Mouse (Mus musculus) limb, embryonic 15.5 days (tissue): Measurements from ENCODE around the gene Btbd35f29. TPM values are rescaled to one million over a fixed set of nuclear protein-coding genes. Genes with fewer than 3 reads are reported as not detected.
A peak's percentile ranks its signal among the peaks of the same experiment; 100 is the strongest.
"Not testable (repeated sequence)": the region's sequence is repeated elsewhere in the genome, so short reads cannot be mapped to it uniquely, and the experiment has no call there.

Source experiments
- ATAC-seq: fragments of 200-750 bp; cut with Nextera tagmentation; 2 replicates; pipeline ENCODE4 v1.8.0; 2017; ENCODE audit warnings: low read depth, moderate TSS enrichment; ENCODE audit not compliant: insufficient number of reproducible peaks, low FRiP score, low TSS enrichment
- H3K27ac ChIP-seq: fragments of 300-500 bp; sonication (generic); 2 replicates; pipeline ENCODE4 v1.5.1; 2015; ENCODE audit warnings: moderate library complexity, mild to moderate bottlenecking, inconsistent platforms
- H3K27me3 ChIP-seq: fragments of 300-500 bp; sonication (generic); 2 replicates; pipeline ENCODE4 v1.6.1; 2015; ENCODE audit warnings: inconsistent platforms
- H3K36me3 ChIP-seq: fragments of 300-500 bp; sonication (generic); 2 replicates; pipeline ENCODE4 v1.6.1; 2015; ENCODE audit warnings: inconsistent platforms
- H3K4me1 ChIP-seq: fragments of 300-500 bp; sonication (generic); 2 replicates; pipeline ENCODE4 v1.6.1; 2015; ENCODE audit warnings: inconsistent platforms
- H3K4me2 ChIP-seq: fragments of 300-500 bp; sonication (generic); 2 replicates; pipeline ENCODE4 v1.6.1; 2015; ENCODE audit warnings: mild to moderate bottlenecking, inconsistent platforms
- H3K4me3 ChIP-seq: fragments of 300-500 bp; sonication (generic); 2 replicates; pipeline ENCODE4 v1.5.1; 2015; ENCODE audit warnings: mild to moderate bottlenecking, inconsistent platforms
- H3K9ac ChIP-seq: fragments of 300-500 bp; sonication (generic); 2 replicates; pipeline ENCODE4 v1.6.1; 2015; ENCODE audit warnings: inconsistent platforms
- H3K9me3 ChIP-seq: fragments of 300-500 bp; sonication (generic); 2 replicates; pipeline ENCODE4 v1.6.1; 2016; ENCODE audit warnings: inconsistent platforms
- WGBS: fragments of 180-500 bp; shearing (Covaris S2); methylation state at CpG from one replicate; pipeline ENCODE4 v1.1.7; 2015; 5-methylcytosine and 5-hydroxymethylcytosine counted together
- polyA plus RNA-seq: library from polyadenylated mRNA; unstranded; fragments of >200 nt; fragmentation: Nextera tagmentation; extraction: Ambion mirVana; gene quantifications from 2 replicates; pipeline ENCODE4 v1.2.1, GENCODE M21; 2015

Btbd35f29 gene
- not detected in 2 replicates for polyA plus RNA-seq

- WGBS: no CpG with 5 or more reads among the region's 4 CpGs
- ATAC-seq: not testable (repeated sequence)
Measured at GRCm38 (mm10) chrX:31117374-31117773, at the start of gene Btbd35f29. Gene Btbd35f29 (plus strand): TSS chrX:31117674.

GRCm38 (mm10) chrX:31141416-31141815, 23.9 kb downstream of the Btbd35f29 start:
- WGBS: 78% methylated on average over 2 of the region's 2 CpGs
- H3K4me1 ChIP-seq, H3K4me2 ChIP-seq, H3K36me3 ChIP-seq, H3K27ac ChIP-seq, H3K4me3 ChIP-seq, H3K9ac ChIP-seq, ATAC-seq, H3K27me3 ChIP-seq, H3K9me3 ChIP-seq: not testable (repeated sequence)

More at GRCm38 (mm10) chrX:31117374-31117773, at the start of gene Btbd35f29:
- not testable (repeated sequence) for H3K4me2 ChIP-seq, H3K36me3 ChIP-seq, H3K9ac ChIP-seq, H3K27ac ChIP-seq, H3K27me3 ChIP-seq, H3K4me1 ChIP-seq, H3K4me3 ChIP-seq, H3K9me3 ChIP-seq

DNA sequence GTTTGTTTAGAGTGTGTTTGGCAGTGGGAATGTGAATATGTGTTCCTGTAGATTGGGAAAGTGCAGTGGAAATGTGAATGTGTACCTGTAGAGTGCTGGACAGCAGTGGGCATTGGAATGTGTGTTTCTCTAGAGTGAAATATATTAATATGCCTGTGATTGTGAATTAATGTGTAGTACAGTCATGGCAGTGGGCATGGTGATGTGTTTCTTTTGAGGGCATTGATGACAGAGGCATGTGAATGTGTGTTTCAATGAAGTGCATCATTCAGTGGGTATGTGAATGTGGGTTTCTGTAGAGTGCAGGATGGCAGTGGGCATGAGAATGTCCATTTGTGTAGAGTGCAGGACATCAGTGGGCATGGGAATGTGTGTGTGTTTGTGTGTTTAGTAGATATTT, 27.7 kb downstream of the Btbd35f29 start:
- not testable (repeated sequence) for ATAC-seq, H3K9me3 ChIP-seq, H3K4me3 ChIP-seq, H3K27me3 ChIP-seq, H3K27ac ChIP-seq, H3K36me3 ChIP-seq, H3K9ac ChIP-seq, H3K4me2 ChIP-seq, H3K4me1 ChIP-seq

GRCm38 (mm10) chrX:31145835-31146234, 28.4 kb downstream of the Btbd35f29 start:
- not testable (repeated sequence) for ATAC-seq, H3K9ac ChIP-seq, H3K36me3 ChIP-seq, H3K9me3 ChIP-seq, H3K4me3 ChIP-seq, H3K4me2 ChIP-seq, H3K27me3 ChIP-seq, H3K4me1 ChIP-seq, H3K27ac ChIP-seq
- WGBS: 79% methylated on average over 1 of the region's 1 CpGs

- H3K4me2 ChIP-seq, H3K4me3 ChIP-seq, H3K36me3 ChIP-seq, H3K4me1 ChIP-seq, ATAC-seq, H3K27me3 ChIP-seq, H3K27ac ChIP-seq, H3K9ac ChIP-seq: not testable (repeated sequence)
- 78% methylated on average over 2 of the region's 2 CpGs for WGBS
- H3K9me3 ChIP-seq: peaks cover 20% of the 10 kb centered on the region
Measured at GRCm38 (mm10) chrX:31158534-31159085, 41.1 kb downstream of the Btbd35f29 start.

- WGBS: 62% methylated on average over 2 of the region's 2 CpGs
Measured at GRCm38 (mm10) chrX:31159450-31160322, 42.2 kb downstream of the Btbd35f29 start.

DNA sequence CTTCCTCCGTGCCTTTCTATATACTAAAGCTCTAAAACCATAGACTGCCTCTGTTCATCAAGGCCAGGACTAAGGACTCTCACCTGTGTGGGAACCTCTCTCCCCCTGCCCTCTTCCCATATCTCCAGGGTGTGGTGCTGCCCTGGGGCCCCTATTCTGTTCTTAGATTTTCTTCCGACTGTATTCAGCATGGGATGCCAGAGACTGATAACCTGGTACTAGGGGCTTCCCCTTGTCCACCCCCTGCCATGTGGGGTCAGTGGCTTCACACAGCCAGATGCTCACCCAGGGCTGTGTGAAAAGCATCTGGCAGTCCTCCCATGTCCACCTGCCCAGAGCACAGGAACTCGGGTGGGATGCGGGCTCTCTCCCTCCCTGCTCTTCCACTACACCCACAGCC, 43.1 kb downstream of the Btbd35f29 start:
- H3K4me3 ChIP-seq, H3K36me3 ChIP-seq, H3K4me1 ChIP-seq, H3K4me2 ChIP-seq, H3K27ac ChIP-seq, H3K27me3 ChIP-seq, H3K9ac ChIP-seq: not testable (repeated sequence)
- 0 out of 2 replicates have a peak, but pooled peaks have one; percentile 63 for ATAC-seq
- WGBS: 81% methylated on average over 4 of the region's 4 CpGs
- H3K9me3 ChIP-seq: peaks cover 20% of the 10 kb centered on the region

More at GRCm38 (mm10) chrX:31159450-31160322, 42.2 kb downstream of the Btbd35f29 start:
- not testable (repeated sequence) for H3K36me3 ChIP-seq, H3K9ac ChIP-seq, H3K4me3 ChIP-seq, H3K27me3 ChIP-seq, H3K4me1 ChIP-seq, ATAC-seq, H3K4me2 ChIP-seq, H3K27ac ChIP-seq
- peaks cover 20% of the 10 kb centered on the region for H3K9me3 ChIP-seq

DNA sequence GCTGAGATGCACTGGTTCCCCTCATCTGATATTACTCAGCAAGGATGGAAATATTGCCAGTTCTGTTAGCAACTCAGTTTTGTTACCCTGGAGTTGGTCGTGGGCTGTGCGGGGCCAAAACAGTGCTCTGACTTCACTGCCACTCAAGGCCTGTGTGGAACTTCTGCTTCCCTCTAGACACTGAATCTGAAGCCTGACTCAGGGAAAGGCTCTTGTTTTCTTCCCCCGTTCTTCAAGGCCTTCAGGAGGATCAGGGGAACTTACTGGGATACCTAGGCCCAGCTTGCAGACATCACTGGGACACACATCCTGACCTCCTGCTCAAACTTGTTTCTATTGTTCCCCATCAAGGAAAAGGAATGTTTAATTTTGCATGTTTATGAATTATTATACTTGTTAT, 45.2 kb downstream of the Btbd35f29 start:
- H3K36me3 ChIP-seq, H3K27ac ChIP-seq, H3K9ac ChIP-seq, H3K4me2 ChIP-seq, H3K27me3 ChIP-seq, ATAC-seq, H3K4me3 ChIP-seq, H3K4me1 ChIP-seq: not testable (repeated sequence)
- H3K9me3 ChIP-seq: peaks cover 20% of the 10 kb centered on the region
- WGBS: 80% methylated on average over 3 of the region's 3 CpGs

- not testable (repeated sequence) for H3K4me1 ChIP-seq, H3K27me3 ChIP-seq, H3K27ac ChIP-seq, ATAC-seq, H3K9ac ChIP-seq, H3K4me2 ChIP-seq, H3K36me3 ChIP-seq, H3K4me3 ChIP-seq
- 89% methylated on average over 3 of the region's 3 CpGs for WGBS
- H3K9me3 ChIP-seq: peaks cover 11% of the 10 kb centered on the region
Measured at GRCm38 (mm10) chrX:31165193-31165592, 47.7 kb downstream of the Btbd35f29 start.

Other genes with a start within 250 kb of the Btbd35f29 start
- not detected in 2 replicates for gene Spin2f, start 136.2 kb downstream of the Btbd35f29 start, polyA plus RNA-seq
- gene Btbd35f26, start 218.8 kb downstream of the Btbd35f29 start, polyA plus RNA-seq: not detected in 2 replicates